Mouse (Mus musculus) limb, embryonic 10.5 days (tissue): ENCODE data around the gene Fam92b. TPM values are rescaled to one million over a fixed set of nuclear protein-coding genes. Genes with fewer than 3 reads are reported as not detected.

Experiments used
- DNase-seq: peaks from one replicate; pipeline ENCODE4 v3.0.0-alpha.2; 2017; ENCODE audit warnings: low spot score
- H3K27ac ChIP-seq: fragments of 300-500 bp; sonication (generic); 2 replicates; pipeline ENCODE4 v1.5.1; 2016; ENCODE audit warnings: mild to moderate bottlenecking
- H3K27me3 ChIP-seq: fragments of 300-500 bp; sonication (generic); 2 replicates; pipeline ENCODE4 v1.6.1; 2016; ENCODE audit warnings: low read depth, mild to moderate bottlenecking; ENCODE audit not compliant: poor library complexity, severe bottlenecking
- H3K36me3 ChIP-seq: fragments of 300-500 bp; sonication (generic); 2 replicates; pipeline ENCODE4 v1.6.1; 2016; ENCODE audit warnings: mild to moderate bottlenecking, moderate library complexity
- H3K4me1 ChIP-seq: fragments of 300-500 bp; sonication (generic); 2 replicates; pipeline ENCODE4 v1.6.1; 2016
- H3K4me3 ChIP-seq: fragments of 300-500 bp; sonication (generic); 2 replicates; pipeline ENCODE4 v1.5.1; 2016; ENCODE audit warnings: mild to moderate bottlenecking, moderate library complexity
- H3K9me3 ChIP-seq: fragments of 300-500 bp; sonication (generic); replicated peaks from 2 replicates; pipeline ENCODE4 v1.6.1; 2016; ENCODE audit warnings: mild to moderate bottlenecking
- WGBS: fragments of 180-500 bp; shearing (Covaris S2); methylation state at CpG from one replicate; pipeline ENCODE4 v1.1.7; 2016; 5-methylcytosine and 5-hydroxymethylcytosine counted together
- polyA plus RNA-seq: library from polyadenylated mRNA; unstranded; fragments of >200 nt; fragmentation: Nextera tagmentation; extraction: Ambion mirVana; gene quantifications from 2 replicates; pipeline ENCODE4 v1.2.1, GENCODE M21; 2016

The Fam92b gene
- polyA plus RNA-seq, 1 experiment from 2014 or later, result not detected

DNA sequence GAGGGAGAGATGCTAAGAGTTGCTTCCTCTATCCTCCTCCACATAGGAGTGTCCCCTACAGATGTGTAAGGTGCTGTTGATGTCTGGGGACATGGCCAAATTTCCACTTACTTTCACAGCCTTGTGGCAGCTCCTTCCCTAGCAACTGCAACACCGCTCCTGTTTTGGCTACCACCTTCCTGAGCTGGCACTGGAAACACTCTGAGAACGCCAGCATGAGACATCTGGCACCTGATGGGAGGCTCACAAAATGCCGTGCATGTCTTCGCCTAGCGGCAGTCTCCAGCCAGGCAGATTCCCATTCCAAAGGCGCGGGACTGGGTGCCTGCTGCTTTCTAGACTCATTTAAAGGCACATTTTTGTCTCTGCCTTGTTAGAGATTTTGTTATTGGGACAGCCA is 40.6 kb downstream of the Fam92b start:
- Histone ChIP-seq H3K4me1 (no peaks in the 10 kb centered on the region), H3K9me3 (no peaks in the 10 kb centered on the region), H3K27ac (no peak overlapping the region), H3K36me3 (no peaks in the 10 kb centered on the region), H3K4me3 (no peak overlapping the region), H3K27me3 (peaks cover 36% of the 10 kb centered on the region)
- DNase-seq, result no peak
- WGBS, result 69% methylated on average over 7 of the region's 7 CpGs

DNA sequence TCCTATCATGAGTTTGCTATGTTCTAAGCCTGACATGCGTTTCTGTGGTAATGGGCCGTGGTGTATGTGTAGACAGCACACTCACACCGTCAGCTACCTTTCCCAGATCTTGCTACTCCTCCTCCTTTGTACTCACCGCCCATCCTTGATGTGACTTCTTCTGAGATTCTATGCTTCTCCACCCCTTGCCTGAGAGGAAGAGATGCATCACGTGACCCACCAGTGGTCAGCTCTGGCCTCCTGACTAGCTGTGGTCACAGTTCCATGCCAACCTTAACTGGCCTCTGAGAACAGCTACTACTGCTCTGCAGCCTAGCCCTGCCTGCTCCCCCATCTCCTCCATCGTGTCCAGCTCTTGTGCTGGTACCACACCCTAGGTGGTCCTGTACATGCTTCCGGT is 41.6 kb downstream of the Fam92b start:
- Histone ChIP-seq H3K4me1 (no peaks in the 10 kb centered on the region), H3K4me3 (no peak overlapping the region), H3K27ac (no peak overlapping the region), H3K36me3 (no peaks in the 10 kb centered on the region), H3K27me3 (peaks cover 28% of the 10 kb centered on the region), H3K9me3 (no peaks in the 10 kb centered on the region)
- 90% methylated on average over 7 of the region's 7 CpGs for WGBS
- no peak for DNase-seq

DNA sequence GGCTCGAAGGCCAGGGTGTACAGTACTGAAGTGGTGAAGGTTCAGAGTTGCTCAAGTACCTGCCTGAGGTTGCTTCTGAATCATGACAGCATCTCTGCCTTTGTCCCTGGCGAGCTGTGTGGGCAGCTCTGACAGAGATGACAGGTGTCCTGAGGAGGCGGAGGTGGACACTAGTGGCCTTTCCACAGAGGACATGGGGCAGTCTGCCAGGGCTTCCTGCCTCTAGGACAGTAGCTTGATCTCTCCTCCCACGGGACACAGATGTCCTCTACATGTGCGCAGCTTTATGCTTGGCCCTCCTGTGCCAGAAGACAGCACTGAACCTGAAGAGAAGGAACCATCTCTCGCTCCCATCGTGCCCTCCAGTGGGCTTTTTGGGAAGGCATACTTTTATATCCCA is 44.1 kb downstream of the Fam92b start:
- WGBS, result 84% methylated on average over 7 of the region's 7 CpGs
- peaks cover 13% of the 10 kb centered on the region for H3K4me1 ChIP-seq
- no peak overlapping the region for H3K4me3 ChIP-seq
- H3K27me3 ChIP-seq, result peaks cover 11% of the 10 kb centered on the region; the same call in 1 of the 2 replicates
- no peak overlapping the region for H3K27ac ChIP-seq
- DNase-seq, result no peak
- no peaks in the 10 kb centered on the region for H3K36me3 ChIP-seq
- no peaks in the 10 kb centered on the region for H3K9me3 ChIP-seq

DNA sequence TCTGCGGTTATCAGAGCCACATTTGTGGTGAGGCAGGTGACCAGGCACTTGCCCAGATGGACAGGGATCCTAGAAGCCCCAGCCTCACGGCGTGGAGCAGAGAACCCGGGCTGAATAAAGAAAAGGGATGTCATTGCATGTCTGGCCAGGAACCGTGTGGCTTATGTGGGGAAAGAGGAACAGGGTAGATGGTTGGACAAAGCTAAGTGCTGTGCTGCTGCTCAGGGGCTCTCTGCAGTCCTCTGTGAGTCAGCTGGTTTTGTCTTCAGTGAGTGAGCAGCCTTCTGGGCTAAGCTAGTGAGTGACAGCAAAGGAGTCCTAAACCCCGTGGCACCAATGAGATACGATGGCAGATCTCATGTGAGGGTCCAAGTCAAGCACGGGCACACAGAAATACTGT is 46.1 kb downstream of the Fam92b start:
- Histone ChIP-seq H3K4me3 (no peak overlapping the region), H3K36me3 (no peaks in the 10 kb centered on the region), H3K9me3 (no peaks in the 10 kb centered on the region), H3K4me1 (peaks cover 26% of the 10 kb centered on the region), H3K27ac (no peak overlapping the region), H3K27me3 (peaks cover 25% of the 10 kb centered on the region; the same call in 1 of the 2 replicates)
- 92% methylated on average over 8 of the region's 8 CpGs for WGBS
- DNase-seq, result no peak

DNA sequence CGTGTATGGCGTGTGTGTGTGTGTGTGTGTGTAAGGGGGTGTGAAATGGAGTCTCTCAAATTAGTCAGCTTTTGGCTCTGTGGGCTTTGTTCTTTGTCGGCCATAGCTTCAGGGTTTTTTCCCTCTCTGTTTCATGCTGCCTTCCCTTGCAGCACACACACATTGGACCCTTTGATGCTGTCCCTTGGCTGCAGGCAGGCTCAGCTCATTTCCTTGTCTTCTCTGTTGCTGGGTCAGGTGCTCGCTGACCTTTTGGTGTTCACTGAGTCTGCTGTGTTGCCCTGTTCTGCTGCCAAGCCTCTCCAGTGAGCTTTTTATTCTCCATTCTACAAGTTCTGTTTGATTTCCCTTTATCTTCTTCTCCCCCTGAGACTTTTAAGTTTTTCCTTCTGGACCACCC is 47.7 kb downstream of the Fam92b start:
- Histone ChIP-seq H3K9me3 (no peaks in the 10 kb centered on the region), H3K4me3 (no peak overlapping the region), H3K27ac (peak overlapping the region; percentile 19; the same call in 1 of the 2 replicates), H3K27me3 (peaks cover 27% of the 10 kb centered on the region; the same call in 1 of the 2 replicates), H3K4me1 (peaks cover 37% of the 10 kb centered on the region), H3K36me3 (no peaks in the 10 kb centered on the region)
- no peak for DNase-seq
- WGBS, result 69% methylated on average over 4 of the region's 4 CpGs

DNA sequence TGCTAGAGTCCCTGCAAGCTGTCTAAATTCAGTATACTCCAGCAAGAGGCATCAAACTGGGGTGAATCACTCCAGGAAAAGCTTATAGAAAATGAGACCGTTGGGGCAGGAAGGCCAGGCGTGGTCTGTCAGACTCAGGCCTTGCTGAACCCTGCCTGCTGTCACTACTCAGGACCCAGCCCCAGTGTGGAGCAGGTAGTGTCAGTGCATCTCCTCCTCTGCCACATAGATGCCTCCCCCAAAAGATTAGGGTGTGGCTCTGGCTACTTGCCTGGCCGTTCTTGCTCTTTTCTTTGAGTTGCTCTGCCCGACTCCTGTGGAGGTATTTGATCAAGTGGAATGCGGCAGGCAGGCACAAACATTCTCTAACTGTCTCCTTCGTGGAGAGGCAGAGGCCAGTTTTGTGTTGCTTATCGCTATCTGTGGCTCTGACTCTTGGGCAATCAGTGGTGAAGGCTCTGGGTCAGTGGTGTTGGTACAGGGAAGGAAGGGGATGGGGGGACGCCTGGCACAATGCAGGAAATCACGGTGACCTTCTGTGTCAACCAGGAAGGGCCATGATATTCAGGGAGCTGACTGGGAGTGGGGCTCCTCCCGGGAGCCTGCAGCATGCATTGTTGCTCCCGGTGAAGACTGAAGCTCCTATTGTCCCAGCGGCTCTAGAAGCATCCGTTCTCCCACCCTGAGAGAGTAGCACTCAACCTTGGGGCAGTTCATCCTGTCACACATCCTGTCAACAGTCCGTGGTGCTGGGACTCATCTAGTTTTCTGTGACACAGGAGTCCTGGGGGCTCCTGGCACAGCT is 50.7 kb downstream of the Fam92b start:
- DNase-seq, result no peak
- peaks cover 37% of the 10 kb centered on the region for H3K4me1 ChIP-seq

DNA sequence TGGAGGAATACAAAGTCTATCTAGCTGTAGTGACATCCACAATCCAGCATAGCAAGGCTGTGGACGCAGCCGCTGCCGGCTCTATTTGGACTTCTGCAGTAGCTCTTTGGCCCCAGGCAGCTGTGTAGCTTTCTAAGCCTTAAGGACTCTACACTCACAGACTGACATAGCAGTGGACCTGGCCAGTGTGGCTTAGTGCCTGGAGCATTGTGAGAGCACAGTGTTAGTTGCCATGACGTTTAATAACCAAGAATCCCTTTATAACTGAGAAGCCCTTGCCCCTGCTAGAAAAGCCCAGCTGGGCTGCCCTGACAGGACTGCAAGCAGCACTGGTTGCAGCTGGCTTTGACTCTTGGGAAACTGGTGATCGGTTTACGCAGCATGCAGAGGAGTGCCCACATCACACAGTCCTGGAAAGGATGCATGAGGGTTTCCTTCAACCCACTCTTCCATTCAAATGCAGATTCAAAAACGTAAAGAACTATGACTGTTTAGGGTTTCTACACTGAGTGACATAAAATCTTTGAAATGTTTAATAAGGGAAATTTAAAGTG is 52.4 kb downstream of the Fam92b start:
- Histone ChIP-seq H3K4me3 (no peak overlapping the region), H3K27me3 (peaks cover 29% of the 10 kb centered on the region), H3K4me1 (peaks cover 35% of the 10 kb centered on the region), H3K9me3 (no peaks in the 10 kb centered on the region), H3K36me3 (no peaks in the 10 kb centered on the region), H3K27ac (no peak overlapping the region)
- no peak for DNase-seq
- 73% methylated on average over 7 of the region's 7 CpGs for WGBS

More for the DNA sequence above, 50.7 kb downstream of the Fam92b start:
- Histone ChIP-seq H3K27ac (peak overlapping the region; percentile 58), H3K36me3 (no peaks in the 10 kb centered on the region), H3K4me3 (no peak overlapping the region), H3K27me3 (peaks cover 19% of the 10 kb centered on the region; the same call in 1 of the 2 replicates), H3K9me3 (no peaks in the 10 kb centered on the region)
- WGBS, result 53% methylated on average over 14 of the region's 14 CpGs

DNA sequence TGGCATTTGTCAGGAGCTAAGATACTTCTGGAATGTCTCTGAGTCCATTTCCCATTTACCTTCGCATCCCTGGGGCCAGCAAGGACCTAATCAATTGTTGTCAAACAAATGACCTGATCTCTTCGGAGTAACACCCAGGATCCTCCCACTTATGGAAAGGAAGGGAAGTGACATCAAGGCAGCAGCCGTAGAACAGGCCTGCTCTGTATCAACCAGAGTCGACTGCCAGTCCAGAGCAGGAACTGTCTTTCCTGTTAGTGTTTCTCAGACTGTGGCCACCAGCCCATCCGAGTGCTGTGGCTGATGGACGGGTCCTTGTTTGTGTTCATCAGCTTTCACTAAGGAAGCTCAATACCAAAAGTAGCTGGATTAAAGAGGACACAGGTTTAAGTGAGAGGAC is 53.0 kb downstream of the Fam92b start:
- 37% methylated on average over 6 of the region's 6 CpGs for WGBS
- Histone ChIP-seq H3K4me3 (no peak overlapping the region), H3K27ac (no peak overlapping the region), H3K27me3 (peaks cover 35% of the 10 kb centered on the region), H3K36me3 (no peaks in the 10 kb centered on the region), H3K9me3 (no peaks in the 10 kb centered on the region), H3K4me1 (peaks cover 28% of the 10 kb centered on the region)
- DNase-seq, result no peak

DNA sequence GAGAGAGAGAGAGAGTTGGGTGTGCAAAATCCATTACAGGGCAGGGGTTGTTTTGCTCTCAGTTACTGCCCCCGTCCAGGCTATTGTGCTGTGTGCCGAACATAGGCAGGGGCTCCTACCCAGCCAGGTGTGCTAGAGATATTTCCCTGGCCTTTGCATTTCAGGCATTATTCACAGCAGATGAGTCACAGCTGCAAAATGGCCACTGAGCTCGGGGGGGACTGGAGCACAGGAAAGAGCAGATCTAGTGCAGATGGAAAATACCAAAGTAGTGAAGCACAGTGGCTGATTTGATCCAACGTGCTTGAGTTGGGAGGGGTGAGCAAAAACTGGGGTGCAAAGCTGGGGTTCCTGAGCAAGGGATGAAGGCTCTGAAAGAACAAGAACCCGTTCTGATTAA is 56.3 kb downstream of the Fam92b start:
- WGBS, result 73% methylated on average over 5 of the region's 5 CpGs
- Histone ChIP-seq H3K27me3 (peaks cover 48% of the 10 kb centered on the region), H3K27ac (no peak overlapping the region), H3K36me3 (no peaks in the 10 kb centered on the region), H3K9me3 (no peaks in the 10 kb centered on the region), H3K4me1 (peaks cover 9% of the 10 kb centered on the region; the same call in 1 of the 2 replicates), H3K4me3 (no peak overlapping the region)
- no peak for DNase-seq

DNA sequence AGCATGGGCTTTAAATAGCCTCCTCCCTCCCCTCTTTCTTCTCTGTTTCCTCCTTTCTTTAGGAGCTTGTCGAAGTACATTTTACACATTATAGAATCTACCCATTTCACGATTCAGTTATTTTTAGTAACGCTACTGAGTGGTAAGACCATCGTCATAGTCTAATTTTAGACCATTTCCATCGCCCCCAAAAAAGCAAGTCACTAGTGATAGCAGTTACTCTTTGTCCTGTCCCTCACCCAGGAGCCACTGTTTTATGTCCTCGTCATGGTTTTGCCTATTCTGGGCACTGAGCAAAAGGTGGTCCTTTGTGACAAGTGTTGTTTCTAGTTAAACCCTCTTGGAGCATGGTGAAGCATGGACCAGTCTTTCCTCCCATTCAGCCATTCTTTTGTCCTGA is 57.3 kb downstream of the Fam92b start:
- Histone ChIP-seq H3K27ac (no peak overlapping the region), H3K27me3 (peaks cover 58% of the 10 kb centered on the region), H3K9me3 (no peaks in the 10 kb centered on the region), H3K4me1 (peaks cover 3% of the 10 kb centered on the region; the same call in 1 of the 2 replicates), H3K4me3 (no peak overlapping the region), H3K36me3 (no peaks in the 10 kb centered on the region)
- no peak for DNase-seq
- WGBS, result 86% methylated on average over 6 of the region's 6 CpGs

DNA sequence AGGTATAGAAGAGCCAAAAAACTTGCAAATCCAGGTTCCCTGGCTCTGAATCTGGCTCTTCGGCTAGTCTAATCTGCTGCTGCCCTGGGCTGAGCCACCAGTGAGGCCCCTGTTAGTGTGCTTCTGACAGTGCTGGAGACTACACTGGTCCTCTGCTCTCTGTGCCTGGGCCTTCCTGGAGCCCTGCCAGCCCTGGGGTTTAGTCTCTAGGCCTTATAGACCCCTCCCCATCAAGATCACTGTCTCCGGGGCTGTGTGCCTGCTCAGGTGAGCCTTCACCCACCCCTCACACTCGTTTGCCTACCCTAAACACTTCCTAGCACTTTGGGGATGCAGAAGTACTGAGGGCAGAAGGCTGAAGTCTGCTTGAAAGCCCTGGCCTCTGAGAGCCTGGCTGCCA is 57.8 kb downstream of the Fam92b start:
- peaks cover 63% of the 10 kb centered on the region for H3K27me3 ChIP-seq

DNA sequence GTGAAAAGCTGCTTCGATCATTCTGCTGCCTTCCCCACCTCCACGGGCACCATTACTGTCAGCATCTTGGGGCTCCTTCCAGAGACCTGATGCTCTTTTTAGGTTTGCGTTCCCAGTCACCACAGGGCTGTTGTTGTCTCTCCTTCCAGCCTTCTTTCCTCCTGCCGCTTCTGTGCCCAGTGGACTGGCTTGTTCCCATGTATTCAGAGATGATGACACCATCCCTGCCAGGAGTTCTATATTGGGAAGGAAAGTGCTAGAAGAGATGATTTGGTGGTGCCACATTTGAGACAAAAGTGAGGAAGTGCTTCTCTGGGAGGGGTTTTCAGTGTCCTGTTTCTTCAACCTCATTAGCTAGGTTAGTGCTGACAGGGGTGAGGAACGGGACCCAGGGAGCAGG is 58.4 kb downstream of the Fam92b start:
- Histone ChIP-seq H3K9me3 (no peaks in the 10 kb centered on the region), H3K36me3 (no peaks in the 10 kb centered on the region), H3K4me3 (no peak overlapping the region), H3K27me3 (peaks cover 69% of the 10 kb centered on the region), H3K4me1 (peaks cover 9% of the 10 kb centered on the region), H3K27ac (no peak overlapping the region)
- 79% methylated on average over 5 of the region's 5 CpGs for WGBS
- no peak for DNase-seq

More for the DNA sequence above, 57.8 kb downstream of the Fam92b start:
- WGBS, result 72% methylated on average over 3 of the region's 3 CpGs
- Histone ChIP-seq H3K9me3 (no peaks in the 10 kb centered on the region), H3K36me3 (no peaks in the 10 kb centered on the region), H3K4me1 (peaks cover 4% of the 10 kb centered on the region), H3K27ac (no peak overlapping the region), H3K4me3 (no peak overlapping the region)
- DNase-seq, result no peak

DNA sequence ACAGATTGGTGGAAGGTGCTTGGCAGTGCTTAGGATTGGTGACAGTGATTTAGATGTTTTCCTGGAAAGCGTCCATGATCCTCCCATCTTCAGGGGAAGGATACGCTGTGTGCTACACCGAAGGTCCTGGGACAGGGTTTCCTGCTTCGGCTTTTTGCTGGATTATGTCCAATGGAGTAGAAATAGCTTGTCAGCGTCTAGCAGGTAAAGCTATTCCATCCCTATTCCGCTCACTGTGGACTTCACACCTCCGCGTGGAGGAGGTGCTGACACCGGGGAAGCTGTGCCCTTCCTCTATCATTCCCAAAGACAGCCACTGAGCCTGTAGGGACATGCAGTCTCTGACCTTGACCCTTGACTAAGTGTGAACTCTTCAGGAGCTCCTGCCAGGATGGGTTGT is 59.1 kb downstream of the Fam92b start:
- no peaks in the 10 kb centered on the region for H3K9me3 ChIP-seq
- no peak overlapping the region for H3K4me3 ChIP-seq
- H3K4me1 ChIP-seq, result peaks cover 16% of the 10 kb centered on the region
- 88% methylated on average over 9 of the region's 9 CpGs for WGBS
- no peaks in the 10 kb centered on the region for H3K36me3 ChIP-seq
- no peak overlapping the region for H3K27ac ChIP-seq
- DNase-seq, result no peak
- peaks cover 69% of the 10 kb centered on the region for H3K27me3 ChIP-seq
